Mouse (Mus musculus) spleen, adult 2 months (tissue): Measurements from ENCODE around the gene Arid1b.

Experiments used
- CTCF ChIP-seq: fragments of 200-500 bp; IDR thresholded peaks from 2 replicates; pipeline ENCODE4 v1.5.1; 2011; ENCODE audit warnings: mild to moderate bottlenecking, inconsistent platforms; ENCODE audit not compliant: insufficient read depth, insufficient read length, insufficient replicate concordance; ENCODE audit errors: extremely low read depth
- POLR2A ChIP-seq: fragments of 200-500 bp; IDR thresholded peaks from 2 replicates; pipeline ENCODE4 v1.6.1; 2011; ENCODE audit warnings: low read depth, low read length, inconsistent platforms

DNA sequence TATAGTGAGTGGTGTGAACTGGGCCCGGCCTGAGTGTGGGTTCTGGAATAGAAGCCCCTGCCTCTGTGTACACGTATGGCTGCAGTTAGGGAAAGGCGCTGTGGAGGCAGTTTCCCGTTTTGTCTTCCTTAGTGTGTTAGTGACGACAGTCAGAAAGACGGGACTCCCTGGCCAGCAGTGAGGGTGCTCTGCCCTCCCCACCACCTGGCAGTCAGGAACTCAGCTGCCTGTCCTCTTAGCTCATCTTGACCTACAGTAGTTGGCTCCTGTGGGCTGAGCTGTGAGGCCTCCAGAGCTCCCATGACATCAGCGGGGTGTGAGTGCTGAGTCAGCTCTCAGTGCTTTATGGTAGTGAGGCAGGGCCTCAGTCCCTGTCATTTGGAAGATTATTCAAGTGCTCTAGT, 156.5 kb downstream of the Arid1b start:
- TF ChIP-seq CTCF: no peak
- no peak for TF ChIP-seq POLR2A
